Mouse (Mus musculus) liver, embryonic 16.5 days (tissue): ENCODE data around the gene Krtap31-1. TPM values are rescaled to one million over a fixed set of nuclear protein-coding genes. Genes with fewer than 3 reads are reported as not detected.

Experiments used
- polyA plus RNA-seq: library from polyadenylated mRNA; unstranded; fragments of >200 nt; fragmentation: Nextera tagmentation; extraction: Ambion mirVana; gene quantifications from 2 replicates; pipeline ENCODE4 v1.2.1, GENCODE M21; 2015

Gene Krtap31-1
- polyA plus RNA-seq, 1 experiment from 2014 or later: not detected

Other genes with a start within 250 kb of the Krtap31-1 start
- gene Gm11563, start 249.0 kb upstream of the Krtap31-1 start, polyA plus RNA-seq: not detected in 2 replicates
- not detected in 2 replicates for gene Krtap4-6, start 242.0 kb upstream of the Krtap31-1 start, polyA plus RNA-seq
- not detected in 2 replicates for gene Gm14190, start 217.2 kb upstream of the Krtap31-1 start, polyA plus RNA-seq
- gene Gm14180, start 173.6 kb upstream of the Krtap31-1 start, polyA plus RNA-seq: not detected in 2 replicates
- gene Gm11595, start 135.0 kb upstream of the Krtap31-1 start, polyA plus RNA-seq: not detected in 2 replicates
- not detected in 2 replicates for gene Krtap4-8, start 127.2 kb upstream of the Krtap31-1 start, polyA plus RNA-seq
- gene Krtap4-9, start 122.7 kb upstream of the Krtap31-1 start, polyA plus RNA-seq: not detected in 2 replicates
- not detected in 2 replicates for gene Gm11596, start 114.5 kb upstream of the Krtap31-1 start, polyA plus RNA-seq
- not detected in 2 replicates for gene Gm11569, start 109.0 kb upstream of the Krtap31-1 start, polyA plus RNA-seq
- gene Gm11554, start 103.5 kb upstream of the Krtap31-1 start, polyA plus RNA-seq: not detected in 2 replicates
- gene Krtap4-13, start 98.0 kb upstream of the Krtap31-1 start, polyA plus RNA-seq: not detected in 2 replicates
- gene Gm11564, start 92.3 kb upstream of the Krtap31-1 start, polyA plus RNA-seq: not detected in 2 replicates
- gene 2300003K06Rik, start 69.9 kb upstream of the Krtap31-1 start, polyA plus RNA-seq: not detected in 2 replicates
- gene Krtap4-16, start 56.3 kb upstream of the Krtap31-1 start, polyA plus RNA-seq: not detected in 2 replicates
- gene Gm11568, start 50.0 kb upstream of the Krtap31-1 start, polyA plus RNA-seq: not detected in 2 replicates
- gene Gm11559, start 43.4 kb upstream of the Krtap31-1 start, polyA plus RNA-seq: not detected in 2 replicates
- gene Krtap9-1, start 34.5 kb upstream of the Krtap31-1 start, polyA plus RNA-seq: not detected in 2 replicates
- not detected in 2 replicates for gene Gm11567, start 28.7 kb upstream of the Krtap31-1 start, polyA plus RNA-seq
- gene Gm11565, start 6.8 kb downstream of the Krtap31-1 start, polyA plus RNA-seq: not detected in 2 replicates
- gene Krtap31-2, start 28.4 kb downstream of the Krtap31-1 start, polyA plus RNA-seq: not detected in 2 replicates
- gene Krtap9-5, start 40.6 kb downstream of the Krtap31-1 start, polyA plus RNA-seq: not detected in 2 replicates
- not detected in 2 replicates for gene Krtap29-1, start 71.1 kb downstream of the Krtap31-1 start, polyA plus RNA-seq
- not detected in 2 replicates for gene Krtap16-1, start 78.7 kb downstream of the Krtap31-1 start, polyA plus RNA-seq
- not detected in 2 replicates for gene Krtap17-1, start 86.1 kb downstream of the Krtap31-1 start, polyA plus RNA-seq
- gene Krt33a, start 108.3 kb downstream of the Krtap31-1 start, polyA plus RNA-seq: not detected in 2 replicates
- not detected in 2 replicates for gene Krt33b, start 121.9 kb downstream of the Krtap31-1 start, polyA plus RNA-seq
- gene Krt34, start 133.6 kb downstream of the Krtap31-1 start, polyA plus RNA-seq: not detected in 2 replicates
- not detected in 2 replicates for gene Krt31, start 142.6 kb downstream of the Krtap31-1 start, polyA plus RNA-seq
- not detected in 2 replicates for gene Krt32, start 180.3 kb downstream of the Krtap31-1 start, polyA plus RNA-seq
- gene Krt35, start 188.3 kb downstream of the Krtap31-1 start, polyA plus RNA-seq: not detected in 2 replicates
- not detected in 2 replicates for gene Krt36, start 197.7 kb downstream of the Krtap31-1 start, polyA plus RNA-seq
- gene Krt13, start 213.6 kb downstream of the Krtap31-1 start, polyA plus RNA-seq: not detected in 2 replicates
- gene Krt15, start 228.0 kb downstream of the Krtap31-1 start, polyA plus RNA-seq: 0.07 and 0.12 TPM in 2 replicates
- 2.8 and 9.4 TPM in 2 replicates for gene Krt19, start 240.7 kb downstream of the Krtap31-1 start, polyA plus RNA-seq